Mouse (Mus musculus): ENCODE results near the gene Rgs16. TPM values are rescaled to one million over a fixed set of nuclear protein-coding genes. Genes with fewer than 3 reads are reported as not detected.

Gene Rgs16
- total and polyA plus RNA-seq, 3 experiments, result not detected

- Histone ChIP-seq H3K4me1 (ENCODE audit: control insufficient read depth in 1 of 2, insufficient read depth in 2 of 2, low read length in 2 of 2) (no peaks in the 10 kb centered on the region), H3K9me3 (replicated peaks; ENCODE audit: insufficient read depth, low read length) (no peaks in the 10 kb centered on the region), H3K9ac (ENCODE audit: control insufficient read depth, low read depth, low read length, poor library complexity, severe bottlenecking) (no peak overlapping the region), H3K4me3 (ENCODE audit: control insufficient read depth in 1 of 2, insufficient read depth in 1 of 2, low read depth in 2 of 2, low read length in 2 of 2) (no peak overlapping the region), H3K27me3 (ENCODE audit: control insufficient read depth in 1 of 2, insufficient read depth in 2 of 2, low read length in 2 of 2) (no peaks in the 10 kb centered on the region; a peak in 1 of 4 replicates), H3K27ac (ENCODE audit: control insufficient read depth, low read depth, low read length) (no peak overlapping the region), H3K36me3 (ENCODE audit: control insufficient read depth in 1 of 2, insufficient read depth in 2 of 2, low read length in 2 of 2) (no peaks in the 10 kb centered on the region), H3K79me2 (ENCODE audit: control insufficient read depth, insufficient read depth, low read length, poor library complexity) (no peaks in the 10 kb centered on the region)
- no peak for TF ChIP-seq CHD1 (IDR thresholded peaks at IDR 0.05; ENCODE audit: low read depth, low read length)
- no peak for TF ChIP-seq RAD21 (IDR thresholded peaks at IDR 0.05; ENCODE audit: low read depth, low read length)
- TF ChIP-seq GABPA (IDR thresholded peaks at IDR 0.05; ENCODE audit: low read depth, low read length), result no peak
- TF ChIP-seq MYC (IDR thresholded peaks at IDR 0.05; ENCODE audit: low read depth, low read length), result no peak
- TF ChIP-seq ZMIZ1 (IDR thresholded peaks at IDR 0.05; ENCODE audit: low read depth, low read length), result no peak
- TF ChIP-seq SIN3A (IDR thresholded peaks at IDR 0.05; ENCODE audit: low read length), result no peak
- TF ChIP-seq ZKSCAN1 (IDR thresholded peaks at IDR 0.05; ENCODE audit: low read depth, low read length), result no peak
- TF ChIP-seq NRF1 (IDR thresholded peaks at IDR 0.05; ENCODE audit: insufficient read depth, low read depth, low read length, poor library complexity, severe bottlenecking), result no peak
- no peak for TF ChIP-seq POLR2AphosphoS5 (IDR thresholded peaks at IDR 0.05; ENCODE audit: borderline replicate concordance, low read depth, low read length)
- TF ChIP-seq TBP (IDR thresholded peaks at IDR 0.05; ENCODE audit: low read depth, low read length), result no peak
- no peak for TF ChIP-seq ZNF384 (IDR thresholded peaks at IDR 0.05; ENCODE audit: low read depth, low read length)
- TF ChIP-seq E2F4 (IDR thresholded peaks at IDR 0.05; ENCODE audit: borderline replicate concordance, low read depth, low read length), result no peak
- DNase-seq (ENCODE audit: low read depth, low spot score), result no peak
Observed at GRCm38 (mm10) chr1:153720935-153721334, 19.2 kb upstream of the Rgs16 start.

GRCm38 (mm10) chr1:153721565-153722310 lies 18.4 kb upstream of the Rgs16 start:
- H3K79me2 ChIP-seq (ENCODE audit: control insufficient read depth, insufficient read depth, low read length, poor library complexity), result no peaks in the 10 kb centered on the region
- no peak for DNase-seq (ENCODE audit: low read depth, low spot score)
- H3K27ac ChIP-seq (ENCODE audit: control insufficient read depth, low read depth, low read length), result no peak overlapping the region
- TF ChIP-seq MYB (IDR thresholded peaks at IDR 0.05; ENCODE audit: low read depth, low read length), result no peak
- no peaks in the 10 kb centered on the region; a peak in 1 of 4 replicates for H3K27me3 ChIP-seq (ENCODE audit: control insufficient read depth in 1 of 2, insufficient read depth in 2 of 2, low read length in 2 of 2)
- H3K36me3 ChIP-seq (ENCODE audit: control insufficient read depth in 1 of 2, insufficient read depth in 2 of 2, low read length in 2 of 2), result no peaks in the 10 kb centered on the region
- H3K9ac ChIP-seq (ENCODE audit: control insufficient read depth, low read depth, low read length, poor library complexity, severe bottlenecking), result no peak overlapping the region
- no peaks in the 10 kb centered on the region for H3K4me1 ChIP-seq (ENCODE audit: control insufficient read depth in 1 of 2, insufficient read depth in 2 of 2, low read length in 2 of 2)
- no peak overlapping the region for H3K4me3 ChIP-seq (ENCODE audit: control insufficient read depth in 1 of 2, insufficient read depth in 1 of 2, low read depth in 2 of 2, low read length in 2 of 2)
- H3K9me3 ChIP-seq (replicated peaks; ENCODE audit: insufficient read depth, low read length), result no peaks in the 10 kb centered on the region

GRCm38 (mm10) chr1:153723426-153723825 lies 16.7 kb upstream of the Rgs16 start:
- Histone ChIP-seq H3K9me3 (replicated peaks; ENCODE audit: insufficient read depth, low read length) (no peaks in the 10 kb centered on the region), H3K9ac (ENCODE audit: control insufficient read depth, low read depth, low read length, poor library complexity, severe bottlenecking) (no peak overlapping the region), H3K4me3 (ENCODE audit: control insufficient read depth in 1 of 2, insufficient read depth in 1 of 2, low read depth in 2 of 2, low read length in 2 of 2) (no peak overlapping the region), H3K27me3 (ENCODE audit: control insufficient read depth in 1 of 2, insufficient read depth in 2 of 2, low read length in 2 of 2) (no peaks in the 10 kb centered on the region; a peak in 1 of 4 replicates), H3K4me1 (ENCODE audit: control insufficient read depth in 1 of 2, insufficient read depth in 2 of 2, low read length in 2 of 2) (no peaks in the 10 kb centered on the region), H3K79me2 (ENCODE audit: control insufficient read depth, insufficient read depth, low read length, poor library complexity) (no peaks in the 10 kb centered on the region), H3K36me3 (ENCODE audit: control insufficient read depth in 1 of 2, insufficient read depth in 2 of 2, low read length in 2 of 2) (no peaks in the 10 kb centered on the region), H3K27ac (ENCODE audit: control insufficient read depth, low read depth, low read length) (no peak overlapping the region)
- no peak for DNase-seq (ENCODE audit: low read depth, low spot score)
- TF ChIP-seq GABPA (IDR thresholded peaks at IDR 0.05; ENCODE audit: low read depth, low read length) (no peak), KAT2A (conservative IDR thresholded peaks at IDR 0.05; ENCODE audit: low read depth, low read length) (no peak), MXI1 (IDR thresholded peaks at IDR 0.05; ENCODE audit: low read depth, low read length) (no peak), MAX (IDR thresholded peaks at IDR 0.05; ENCODE audit: low read length) (no peak), ZMIZ1 (IDR thresholded peaks at IDR 0.05; ENCODE audit: low read depth, low read length) (no peak), USF2 (IDR thresholded peaks at IDR 0.05; ENCODE audit: borderline replicate concordance in 1 of 2, insufficient read depth in 1 of 2, low read depth in 1 of 2, low read length in 2 of 2) (no peak), USF1 (IDR thresholded peaks at IDR 0.05; ENCODE audit: low read depth, low read length) (no peak)
